Mouse (Mus musculus) CH12.LX (cell line): ENCODE measurements around the gene Hba-a1. TPM values are rescaled to one million over a fixed set of nuclear protein-coding genes. Genes with fewer than 3 reads are reported as not detected.

Experiments
- DNase-seq: peaks from one replicate; pipeline ENCODE4 v3.0.0-alpha.2; 2013; ENCODE audit errors: extremely low read depth
- H3K27ac ChIP-seq: 2 replicates; pipeline ENCODE4 v1.5.1; 2012; ENCODE audit warnings: low read depth, mild to moderate bottlenecking, control low read depth, moderate library complexity; ENCODE audit not compliant: insufficient read depth
- H3K27me3 ChIP-seq: replicated peaks from 2 replicates; pipeline ENCODE3; 2012; ENCODE audit warnings: inconsistent platforms
- H3K36me3 ChIP-seq, 2 experiments: replicated peaks in 1 of 2; 2 replicates each; pipeline versions ENCODE3 to v1.6.1; 2012; ENCODE audit warnings: inconsistent platforms in 1 of 2, low read length in 1 of 2, mild to moderate bottlenecking in 1 of 2, mixed read lengths in 1 of 2, moderate library complexity in 1 of 2; ENCODE audit not compliant: control insufficient read depth in 1 of 2, insufficient read depth in 1 of 2
- H3K4me1 ChIP-seq, 2 experiments: 2 replicates each; pipeline ENCODE4 v1.6.1; 2012; ENCODE audit warnings: inconsistent platforms in 1 of 2, moderate library complexity in 1 of 2; ENCODE audit not compliant: insufficient read depth in 2 of 2, control insufficient read depth in 1 of 2
- H3K4me2 ChIP-seq: 2 replicates; pipeline ENCODE4 v1.6.1; 2012; ENCODE audit warnings: low read depth, mild to moderate bottlenecking, control low read depth; ENCODE audit not compliant: poor library complexity, insufficient read depth, severe bottlenecking
- H3K4me3 ChIP-seq, 3 experiments: fragments of 150-350 bp in 1 of 3; sonication (generic) in 1 of 3; replicated peaks in 1 of 3; 2 replicates each; pipeline versions ENCODE3 to v1.5.1; 2011 to 2012; ENCODE audit warnings: low read depth in 2 of 3, low read length in 2 of 3, mild to moderate bottlenecking in 2 of 3, moderate library complexity in 2 of 3, control low read depth in 1 of 3, improper control_type of control experiment in 1 of 3, inconsistent platforms in 1 of 3, mixed read lengths in 1 of 3; ENCODE audit not compliant: poor library complexity in 1 of 3
- H3K79me2 ChIP-seq: replicated peaks from 2 replicates; pipeline ENCODE4 v1.6.1; 2012; ENCODE audit warnings: mild to moderate bottlenecking, moderate library complexity; ENCODE audit not compliant: control insufficient read depth, poor library complexity, insufficient read depth, severe bottlenecking; ENCODE audit errors: extremely low read depth
- H3K9ac ChIP-seq: 2 replicates; pipeline ENCODE4 v1.6.1; 2012; ENCODE audit warnings: low read depth, mild to moderate bottlenecking, control low read depth, moderate library complexity; ENCODE audit not compliant: insufficient read depth
- H3K9me3 ChIP-seq: replicated peaks from 2 replicates; pipeline ENCODE3; 2012; ENCODE audit warnings: low read length, inconsistent platforms, mixed read lengths
- CHD1 ChIP-seq: IDR thresholded peaks from 2 replicates; pipeline ENCODE4 v1.6.1; 2012; ENCODE audit warnings: low read depth, low read length, improper control_type of control experiment, inconsistent platforms
- CHD2 ChIP-seq: IDR thresholded peaks from 2 replicates; pipeline ENCODE4 v1.6.1; 2011; ENCODE audit warnings: low read length, improper control_type of control experiment
- ELF1 ChIP-seq: IDR thresholded peaks from 2 replicates; pipeline ENCODE4 v1.6.1; 2014; ENCODE audit warnings: low read depth, mild to moderate bottlenecking, inconsistent platforms, low read length, improper control_type of control experiment
- EP300 ChIP-seq: IDR thresholded peaks from 2 replicates; pipeline ENCODE4 v1.6.1; 2011; ENCODE audit warnings: low read length, improper control_type of control experiment
- ETS1 ChIP-seq: conservative IDR thresholded peaks from 2 replicates; pipeline ENCODE4 v1.6.1; 2012; ENCODE audit warnings: low read depth, mild to moderate bottlenecking, inconsistent platforms, low read length, improper control_type of control experiment, moderate library complexity
- IRF4 ChIP-seq: IDR thresholded peaks from 2 replicates; pipeline ENCODE4 v1.6.1; 2014; ENCODE audit warnings: low read depth, mild to moderate bottlenecking, inconsistent platforms, low read length, improper control_type of control experiment
- JUND ChIP-seq: conservative IDR thresholded peaks from 2 replicates; pipeline ENCODE4 v1.6.1; 2011; ENCODE audit warnings: low read depth, low read length, improper control_type of control experiment
- MAFK ChIP-seq: IDR thresholded peaks from 2 replicates; pipeline ENCODE4 v1.6.1; 2011; ENCODE audit warnings: low read length, improper control_type of control experiment; ENCODE audit not compliant: insufficient replicate concordance
- MAX ChIP-seq: IDR thresholded peaks from 2 replicates; pipeline ENCODE4 v1.6.1; 2011; ENCODE audit warnings: low read length, improper control_type of control experiment
- MAZ ChIP-seq: IDR thresholded peaks from 2 replicates; pipeline ENCODE4 v1.6.1; 2012; ENCODE audit warnings: low read depth, mild to moderate bottlenecking, inconsistent platforms, low read length, improper control_type of control experiment, moderate library complexity
- MEF2A ChIP-seq: IDR thresholded peaks from 2 replicates; pipeline ENCODE4 v1.6.1; 2014; ENCODE audit warnings: low read depth, mild to moderate bottlenecking, inconsistent platforms, low read length, improper control_type of control experiment, borderline replicate concordance
- MXI1 ChIP-seq: IDR thresholded peaks from 2 replicates; pipeline ENCODE4 v1.6.1; 2011; ENCODE audit warnings: mild to moderate bottlenecking, low read depth, low read length, improper control_type of control experiment
- NRF1 ChIP-seq: IDR thresholded peaks from 2 replicates; pipeline ENCODE4 v1.6.1; 2014; ENCODE audit warnings: low read depth, mild to moderate bottlenecking, inconsistent platforms, low read length, improper control_type of control experiment, moderate library complexity
- PAX5 ChIP-seq: IDR thresholded peaks from 2 replicates; pipeline ENCODE4 v1.6.1; 2012; ENCODE audit warnings: low read length, inconsistent platforms, mixed read lengths
- RAD21 ChIP-seq: IDR thresholded peaks from 2 replicates; pipeline ENCODE4 v1.6.1; 2011; ENCODE audit warnings: low read depth, mild to moderate bottlenecking, low read length, improper control_type of control experiment, moderate library complexity
- RCOR1 ChIP-seq: conservative IDR thresholded peaks from 2 replicates; pipeline ENCODE4 v1.6.1; 2012; ENCODE audit warnings: low read depth, mild to moderate bottlenecking, inconsistent platforms, low read length, improper control_type of control experiment
- SMC3 ChIP-seq: IDR thresholded peaks from 2 replicates; pipeline ENCODE4 v1.6.1; 2011; ENCODE audit warnings: low read depth, low read length, improper control_type of control experiment
- USF1 ChIP-seq: IDR thresholded peaks from 2 replicates; pipeline ENCODE4 v1.6.1; 2014; ENCODE audit warnings: low read depth, mild to moderate bottlenecking, inconsistent platforms, low read length, improper control_type of control experiment
- USF2 ChIP-seq: conservative IDR thresholded peaks from 2 replicates; pipeline ENCODE4 v1.6.1; 2011; ENCODE audit warnings: low read depth, low read length, improper control_type of control experiment
- ZKSCAN1 ChIP-seq: IDR thresholded peaks from 2 replicates; pipeline ENCODE4 v1.6.1; 2012; ENCODE audit warnings: low read depth, inconsistent platforms, low read length, improper control_type of control experiment, borderline replicate concordance
- ZMIZ1 ChIP-seq: IDR thresholded peaks from 2 replicates; pipeline ENCODE4 v1.6.1; 2012; ENCODE audit warnings: low read depth, mild to moderate bottlenecking, inconsistent platforms, low read length, improper control_type of control experiment
- dilution Hi-C: fragments of 300-500 bp; cut with MboI; formaldehyde crosslinking; loops from 2 replicates; pipeline ENCODE4 v1.14.3; 2020; ENCODE audit warnings: low sequenced_read_pairs; ENCODE audit not compliant: extremely low pct_unique_long_range_greater_than_20kb, extremely low pct_ligation_motif_present
- in situ Hi-C: fragments of 300-500 bp; cut with MboI; formaldehyde crosslinking; loops from 3 replicates; pipeline ENCODE4 v1.14.3; 2019; ENCODE audit warnings: low sequenced_read_pairs, low pct_ligation_motif_present, low pct_unique_long_range_greater_than_20kb, mixed read lengths
- polyA plus RNA-seq: library from polyadenylated mRNA; unstranded; fragments of >175 nt; gene quantifications from 2 replicates; pipeline ENCODE4 v1.2.1, GENCODE M21; 2012; ENCODE audit warnings: low read depth; ENCODE audit not compliant: insufficient read length
- total RNA-seq, 2 experiments: library from RNA; depleted of rRNA; stranded (reverse); fragments of 300-350 nt in 1 of 2; fragments of >200 nt in 1 of 2; gene quantifications; 2 replicates each; pipeline ENCODE4 v1.2.3; 2012 to 2014

Gene Hba-a1
- total and polyA plus RNA-seq, 3 experiments, result 4.7 to 5.2 (median 4.9) TPM

DNA sequence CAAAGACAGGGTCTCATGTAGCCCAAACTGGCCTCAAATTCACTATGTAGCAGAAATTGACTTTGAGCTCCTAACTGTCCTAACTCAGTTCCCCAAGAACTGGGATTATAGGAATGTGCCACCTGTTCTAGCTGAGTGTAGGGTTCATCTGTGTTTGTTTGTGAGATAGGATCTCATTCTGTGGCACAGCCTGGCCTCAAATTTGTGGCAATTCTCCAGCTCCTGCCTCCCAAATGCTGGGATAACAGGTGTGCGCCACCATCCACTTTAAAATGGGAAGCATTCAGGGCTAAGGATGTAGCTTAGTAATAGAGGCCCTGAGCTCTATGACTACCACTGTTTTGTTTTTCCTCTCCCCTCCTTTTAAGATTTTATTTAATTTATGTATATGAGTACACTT is 30.2 kb upstream of the Hba-a1 start:
- H3K4me3 ChIP-seq, result no peak overlapping the region
- H3K27me3 ChIP-seq, result no peaks in the 10 kb centered on the region
- no peaks in the 10 kb centered on the region for H3K9me3 ChIP-seq
- in situ Hi-C loops (loop anchor here (5.0 kb wide), 2 partner anchors 34 to 64 kb away; partner anchors contain the start of gene Hbq1b), dilution Hi-C loops (no loop called here)
- no peak overlapping the region for H3K4me2 ChIP-seq
- no peaks in the 10 kb centered on the region for H3K79me2 ChIP-seq
- H3K36me3 ChIP-seq, result peaks cover 61 to 94% of the 10 kb centered on the region in 2 experiments
- TF ChIP-seq CHD2 (no peak), USF1 (no peak), SMC3 (no peak), IRF4 (no peak), ETS1 (no peak), RAD21 (no peak), PAX5 (no peak), MXI1 (no peak), EP300 (no peak), USF2 (no peak), ZMIZ1 (no peak), MAX (no peak), CHD1 (no peak), JUND (no peak), ZKSCAN1 (no peak), RCOR1 (no peak)
- no peak overlapping the region for H3K9ac ChIP-seq
- no peak for DNase-seq
- peaks cover 0 to 12% of the 10 kb centered on the region in 2 experiments; a peak in 1 of 4 replicates for H3K4me1 ChIP-seq
- no peak overlapping the region for H3K27ac ChIP-seq

GRCm38 (mm10) chr11:32256146-32256545 is 27.2 kb upstream of the Hba-a1 start:
- no peak overlapping the region for H3K27ac ChIP-seq
- DNase-seq, result no peak
- H3K9me3 ChIP-seq, result no peaks in the 10 kb centered on the region
- peaks cover 0 to 12% of the 10 kb centered on the region in 2 experiments; a peak in 1 of 4 replicates for H3K4me1 ChIP-seq
- in situ Hi-C loops, result no loop called here
- H3K36me3 ChIP-seq, result peaks cover 57 to 91% of the 10 kb centered on the region in 2 experiments
- H3K79me2 ChIP-seq, result no peaks in the 10 kb centered on the region
- no peak overlapping the region for H3K4me3 ChIP-seq
- no peak overlapping the region for H3K9ac ChIP-seq
- dilution Hi-C loops, result no loop called here
- H3K4me2 ChIP-seq, result no peak overlapping the region
- TF ChIP-seq RAD21 (no peak), USF2 (no peak), NRF1 (no peak), MEF2A (no peak), ZMIZ1 (no peak), MAZ (no peak), ELF1 (no peak), MAFK (no peak)
- TF ChIP-seq, all 38 proteins: peak for 0
- no peaks in the 10 kb centered on the region for H3K27me3 ChIP-seq
